Mouse (Mus musculus) ovary, postnatal 10 days (tissue): ENCODE measurements around the gene Ifitm10.
"Not testable (repeated sequence)": the region's sequence is repeated elsewhere in the genome, so short reads cannot be mapped to it uniquely, and the experiment has no call there.

Experiments used
- DNase-seq: peaks from one replicate; pipeline ENCODE4 v3.0.0; 2022; ENCODE audit warnings: low spot score

Gene Ifitm10

GRCm38 (mm10) chr7:142373641-142374412 lies at the start of gene Ifitm10:
Gene Ifitm10 (minus strand): TSS chr7:142373753.
- no peak for DNase-seq

- no peak for DNase-seq
Observed at GRCm38 (mm10) chr7:142421826-142422225, 48.3 kb upstream of the Ifitm10 start.

- no peak for DNase-seq
Observed at GRCm38 (mm10) chr7:142419887-142420286, 46.3 kb upstream of the Ifitm10 start.

GRCm38 (mm10) chr7:142418679-142419078 lies 45.1 kb upstream of the Ifitm10 start:
- DNase-seq: no peak

GRCm38 (mm10) chr7:142418027-142418426 lies 44.5 kb upstream of the Ifitm10 start:
- DNase-seq: no peak

GRCm38 (mm10) chr7:142416225-142416624 lies 42.7 kb upstream of the Ifitm10 start:
- no peak for DNase-seq

GRCm38 (mm10) chr7:142415314-142415713 lies 41.8 kb upstream of the Ifitm10 start:
- no peak for DNase-seq

GRCm38 (mm10) chr7:142413285-142413684 lies 39.7 kb upstream of the Ifitm10 start:
- no peak for DNase-seq

- DNase-seq: no peak
Observed at GRCm38 (mm10) chr7:142409603-142410002, 36.0 kb upstream of the Ifitm10 start.

- no peak for DNase-seq
Observed at GRCm38 (mm10) chr7:142408686-142409085, 35.1 kb upstream of the Ifitm10 start.

- DNase-seq: no peak
Observed at GRCm38 (mm10) chr7:142407935-142408334, 34.4 kb upstream of the Ifitm10 start.

- DNase-seq: not testable (repeated sequence)
Observed at GRCm38 (mm10) chr7:142405134-142405533, 31.6 kb upstream of the Ifitm10 start.

- DNase-seq: no peak
Observed at GRCm38 (mm10) chr7:142403591-142403990, 30.0 kb upstream of the Ifitm10 start.

GRCm38 (mm10) chr7:142400750-142401142 lies 27.2 kb upstream of the Ifitm10 start:
- DNase-seq: no peak

- no peak for DNase-seq
Observed at GRCm38 (mm10) chr7:142400112-142400749, 26.7 kb upstream of the Ifitm10 start.

- no peak for DNase-seq
Observed at GRCm38 (mm10) chr7:142399250-142399649, 25.7 kb upstream of the Ifitm10 start.

- no peak for DNase-seq
Observed at GRCm38 (mm10) chr7:142398052-142398451, 24.5 kb upstream of the Ifitm10 start.

- DNase-seq: no peak
Observed at GRCm38 (mm10) chr7:142396611-142397010, 23.1 kb upstream of the Ifitm10 start.

- no peak for DNase-seq
Observed at GRCm38 (mm10) chr7:142395472-142395871, 21.9 kb upstream of the Ifitm10 start.

- no peak for DNase-seq
Observed at GRCm38 (mm10) chr7:142394261-142395190, 21.0 kb upstream of the Ifitm10 start.

- no peak for DNase-seq
Observed at GRCm38 (mm10) chr7:142393191-142393590, 19.6 kb upstream of the Ifitm10 start.

GRCm38 (mm10) chr7:142391609-142392008 lies 18.1 kb upstream of the Ifitm10 start:
- no peak for DNase-seq
